In genomic region chr13:45762278-45762677, GRCm38 (mm10) we compare ENCODE assay signal across 14 mouse cellular contexts.
DNase-seq lines count a peak whose midpoint lies in the region; ATAC-seq lines count a peak whose summit lies in the region.
"Had no signal": no experiment of that assay in that cellular context is flagged by ENCODE, and none has a peak within 500 bp of the region (broad histone marks: within the 10 kb centered on the region; RNA-seq: fewer than 3 reads in every experiment).

No protein-coding gene starts in this region.

- peak; percentile 28 for DNase-seq in forebrain, embryonic 14.5 days (ENCODE audit: low spot score)
- DNase-seq in forebrain, embryonic 11.5 days (ENCODE audit: low spot score) = no peak
- DNase-seq in right cerebral cortex, postnatal 10 days (ENCODE audit: low spot score in 2 of 2) = peak; percentile 18 to 33
- no peak for DNase-seq in right cerebral cortex, postnatal 36 days (ENCODE audit: low spot score in 2 of 2)
- peak; percentile 28 to 49 for DNase-seq in gastrocnemius, adult 8-10 months (ENCODE audit: low spot score in 2 of 2)
- no peak for DNase-seq in embryo, embryonic 10 days (ENCODE audit: low spot score)
- DNase-seq in frontal cortex, postnatal 36 days (ENCODE audit: low spot score in 2 of 2) = no peak
- DNase-seq: adrenal gland, adult 2 months; embryo, embryonic 11 days; kidney, postnatal 14 days; thymus, postnatal 14 days had no signal

- H3K36me3 ChIP-seq in forebrain, embryonic 14.5 days (ENCODE audit: control insufficient read depth, insufficient read depth, low read length) = no peaks in the 10 kb centered on the region
- H3K36me3 ChIP-seq in forebrain, embryonic 11.5 days (ENCODE audit: control insufficient read depth, insufficient read depth, low read length) = no peaks in the 10 kb centered on the region

- no peak overlapping the region for H3K27ac ChIP-seq in forebrain, embryonic 14.5 days (ENCODE audit: low read depth, low read length)
- H3K27ac ChIP-seq in forebrain, embryonic 11.5 days (ENCODE audit: low read depth, low read length) = no peak overlapping the region

- no peak overlapping the region for H3K4me3 ChIP-seq in forebrain, embryonic 14.5 days (ENCODE audit: low read depth, low read length)
- H3K4me3 ChIP-seq in forebrain, embryonic 11.5 days (ENCODE audit: low read depth, low read length) = no peak overlapping the region

- no peaks in the 10 kb centered on the region for H3K4me1 ChIP-seq in forebrain, embryonic 14.5 days (ENCODE audit: control insufficient read depth, insufficient read depth, low read length)
- no peaks in the 10 kb centered on the region for H3K4me1 ChIP-seq in forebrain, embryonic 11.5 days (replicated peaks; ENCODE audit: control insufficient read depth, insufficient read depth, low read length)

- no peaks in the 10 kb centered on the region for H3K9me3 ChIP-seq in forebrain, embryonic 14.5 days (replicated peaks; ENCODE audit: control insufficient read depth, low read length)
- no peaks in the 10 kb centered on the region for H3K9me3 ChIP-seq in forebrain, embryonic 11.5 days (ENCODE audit: control insufficient read depth, low read length)

- H3K9ac ChIP-seq in forebrain, embryonic 14.5 days (ENCODE audit: low read length) = no peak overlapping the region
- H3K9ac ChIP-seq in forebrain, embryonic 11.5 days (ENCODE audit: low read length) = no peak overlapping the region

- no peaks in the 10 kb centered on the region for H3K27me3 ChIP-seq in forebrain, embryonic 14.5 days (replicated peaks; ENCODE audit: control insufficient read depth, insufficient read depth, low read length)
- no peaks in the 10 kb centered on the region for H3K27me3 ChIP-seq in forebrain, embryonic 11.5 days (ENCODE audit: control insufficient read depth, insufficient read depth, low read length)

- 74% methylated on average over 7 of the region's 7 CpGs for WGBS in forebrain, embryonic 14.5 days
- WGBS in forebrain, embryonic 11.5 days = 86% methylated on average over 7 of the region's 7 CpGs

- ATAC-seq in forebrain, embryonic 14.5 days = no peak
- ATAC-seq in forebrain, embryonic 11.5 days (replicated peaks; ENCODE audit: low FRiP score) = no peak
- ATAC-seq in erythroid progenitor cell, adult 5-6 weeks (replicated peaks; ENCODE audit: low FRiP score, poor library complexity, severe bottlenecking) = no peak
- ATAC-seq: hindbrain, embryonic 16.5 days; lung, postnatal 0 days had no signal

- H3K4me2 ChIP-seq in forebrain, embryonic 14.5 days (ENCODE audit: low read length) = no peak overlapping the region
- no peak overlapping the region for H3K4me2 ChIP-seq in forebrain, embryonic 11.5 days (ENCODE audit: low read depth, low read length, severe bottlenecking)

Comparison
In these comparisons a context has a peak if more than half of its experiments do, and no peak if none do; other contexts are left out.
1. DNase-seq: peak in forebrain, embryonic 14.5 days (single experiment), right cerebral cortex, postnatal 10 days (2 of 2) and gastrocnemius, adult 8-10 months (2 of 2); none in forebrain, embryonic 11.5 days (single experiment), right cerebral cortex, postnatal 36 days (0 of 2), embryo, embryonic 10 days (single experiment) and frontal cortex, postnatal 36 days (0 of 2).